Mouse (Mus musculus): ENCODE data around the gene Tnfrsf17. TPM values are rescaled to one million over a fixed set of nuclear protein-coding genes. Genes with fewer than 3 reads are reported as not detected.
"Not testable (repeated sequence)": the region's sequence is repeated elsewhere in the genome, so short reads cannot be mapped to it uniquely, and the experiment has no call there.

The Tnfrsf17 gene
- polyA plus RNA-seq, 1 experiment from 2014 or later: not detected

GRCm38 (mm10) chr16:11285949-11286348, 27.7 kb upstream of the Tnfrsf17 start:
- H3K9ac ChIP-seq (ENCODE audit: low read length): no peak overlapping the region
- ATAC-seq (ENCODE audit: low FRiP score): no peak
- no peaks in the 10 kb centered on the region for H3K27me3 ChIP-seq (ENCODE audit: control insufficient read depth, insufficient read depth, low read length)
- DNase-seq (ENCODE audit: low spot score, missing footprints): no peak
- H3K4me3 ChIP-seq (ENCODE audit: low read depth, low read length): no peak overlapping the region
- H3K4me1 ChIP-seq (ENCODE audit: control insufficient read depth, insufficient read depth, low read length): no peaks in the 10 kb centered on the region
- no peak overlapping the region for H3K27ac ChIP-seq (ENCODE audit: low read depth, low read length)
- H3K36me3 ChIP-seq (ENCODE audit: control insufficient read depth, insufficient read depth, low read length): no peaks in the 10 kb centered on the region
- 85% methylated on average over 2 of the region's 2 CpGs for WGBS
- no peak overlapping the region for H3K4me2 ChIP-seq
- H3K9me3 ChIP-seq (ENCODE audit: control insufficient read depth, low read length): no peaks in the 10 kb centered on the region

GRCm38 (mm10) chr16:11288873-11289272, 24.7 kb upstream of the Tnfrsf17 start:
- not testable (repeated sequence) for H3K4me3 ChIP-seq (ENCODE audit: low read depth, low read length); H3K27ac ChIP-seq (ENCODE audit: low read depth, low read length); H3K4me1 ChIP-seq (ENCODE audit: control insufficient read depth, insufficient read depth, low read length); H3K4me2 ChIP-seq; H3K27me3 ChIP-seq (ENCODE audit: control insufficient read depth, insufficient read depth, low read length); H3K9ac ChIP-seq (ENCODE audit: low read length); DNase-seq (ENCODE audit: low spot score, missing footprints); H3K9me3 ChIP-seq (ENCODE audit: control insufficient read depth, low read length); ATAC-seq (ENCODE audit: low FRiP score); H3K36me3 ChIP-seq (ENCODE audit: control insufficient read depth, insufficient read depth, low read length)
- 95% methylated on average over 7 of the region's 8 CpGs for WGBS

GRCm38 (mm10) chr16:11295583-11295982, 18.0 kb upstream of the Tnfrsf17 start:
- not testable (repeated sequence) for H3K4me1 ChIP-seq (ENCODE audit: control insufficient read depth, insufficient read depth, low read length); H3K27ac ChIP-seq (ENCODE audit: low read depth, low read length); H3K4me2 ChIP-seq; H3K9me3 ChIP-seq (ENCODE audit: control insufficient read depth, low read length); H3K36me3 ChIP-seq (ENCODE audit: control insufficient read depth, insufficient read depth, low read length); ATAC-seq (ENCODE audit: low FRiP score); DNase-seq (ENCODE audit: low spot score, missing footprints); H3K27me3 ChIP-seq (ENCODE audit: control insufficient read depth, insufficient read depth, low read length); H3K9ac ChIP-seq (ENCODE audit: low read length); H3K4me3 ChIP-seq (ENCODE audit: low read depth, low read length)
- 73% methylated on average over 4 of the region's 4 CpGs for WGBS

GRCm38 (mm10) chr16:11297700-11298099, 15.9 kb upstream of the Tnfrsf17 start:
- not testable (repeated sequence) for H3K4me2 ChIP-seq; H3K27me3 ChIP-seq (ENCODE audit: control insufficient read depth, insufficient read depth, low read length); H3K9me3 ChIP-seq (ENCODE audit: control insufficient read depth, low read length); H3K9ac ChIP-seq (ENCODE audit: low read length); DNase-seq (ENCODE audit: low spot score, missing footprints); H3K4me1 ChIP-seq (ENCODE audit: control insufficient read depth, insufficient read depth, low read length); H3K27ac ChIP-seq (ENCODE audit: low read depth, low read length); ATAC-seq (ENCODE audit: low FRiP score); H3K4me3 ChIP-seq (ENCODE audit: low read depth, low read length); H3K36me3 ChIP-seq (ENCODE audit: control insufficient read depth, insufficient read depth, low read length)
- WGBS: 69% methylated on average over 1 of the region's 1 CpGs

GRCm38 (mm10) chr16:11303741-11304140, 9.9 kb upstream of the Tnfrsf17 start:
- no peak overlapping the region for H3K4me2 ChIP-seq
- H3K27me3 ChIP-seq (ENCODE audit: control insufficient read depth, insufficient read depth, low read length): no peaks in the 10 kb centered on the region
- ATAC-seq (ENCODE audit: low FRiP score): no peak
- no peak overlapping the region for H3K9ac ChIP-seq (ENCODE audit: low read length)
- H3K27ac ChIP-seq (ENCODE audit: low read depth, low read length): no peak overlapping the region
- no peaks in the 10 kb centered on the region for H3K9me3 ChIP-seq (ENCODE audit: control insufficient read depth, low read length)
- no peak overlapping the region for H3K4me3 ChIP-seq (ENCODE audit: low read depth, low read length)
- H3K36me3 ChIP-seq (ENCODE audit: control insufficient read depth, insufficient read depth, low read length): no peaks in the 10 kb centered on the region
- no peaks in the 10 kb centered on the region for H3K4me1 ChIP-seq (ENCODE audit: control insufficient read depth, insufficient read depth, low read length)
- no peak for DNase-seq (ENCODE audit: low spot score, missing footprints)

GRCm38 (mm10) chr16:11305531-11305930, 8.1 kb upstream of the Tnfrsf17 start:
- Histone ChIP-seq H3K4me2 (no peak overlapping the region), H3K4me1 (ENCODE audit: control insufficient read depth, insufficient read depth, low read length) (no peaks in the 10 kb centered on the region), H3K27me3 (ENCODE audit: control insufficient read depth, insufficient read depth, low read length) (no peaks in the 10 kb centered on the region), H3K9me3 (ENCODE audit: control insufficient read depth, low read length) (no peaks in the 10 kb centered on the region), H3K4me3 (ENCODE audit: low read depth, low read length) (no peak overlapping the region), H3K36me3 (ENCODE audit: control insufficient read depth, insufficient read depth, low read length) (no peaks in the 10 kb centered on the region), H3K27ac (ENCODE audit: low read depth, low read length) (no peak overlapping the region), H3K9ac (ENCODE audit: low read length) (no peak overlapping the region)
- WGBS: 90% methylated on average over 2 of the region's 2 CpGs
- DNase-seq (ENCODE audit: low spot score, missing footprints) (no peak), ATAC-seq (ENCODE audit: low FRiP score) (no peak)

- DNase-seq (ENCODE audit: low spot score, missing footprints): no peak
- Histone ChIP-seq H3K36me3 (ENCODE audit: control insufficient read depth, insufficient read depth, low read length) (no peaks in the 10 kb centered on the region), H3K4me1 (ENCODE audit: control insufficient read depth, insufficient read depth, low read length) (no peaks in the 10 kb centered on the region), H3K27me3 (ENCODE audit: control insufficient read depth, insufficient read depth, low read length) (no peaks in the 10 kb centered on the region), H3K4me2 (no peak overlapping the region), H3K9ac (ENCODE audit: low read length) (no peak overlapping the region), H3K4me3 (ENCODE audit: low read depth, low read length) (no peak overlapping the region), H3K27ac (ENCODE audit: low read depth, low read length) (no peak overlapping the region), H3K9me3 (ENCODE audit: control insufficient read depth, low read length) (no peaks in the 10 kb centered on the region)
- 77% methylated on average over 5 of the region's 5 CpGs for WGBS
- no peak for ATAC-seq (ENCODE audit: low FRiP score)
Observed at GRCm38 (mm10) chr16:11315786-11316320, 2.2 kb downstream of the Tnfrsf17 start.

- Histone ChIP-seq H3K27ac (ENCODE audit: low read depth, low read length) (no peak overlapping the region), H3K9me3 (ENCODE audit: control insufficient read depth, low read length) (no peaks in the 10 kb centered on the region), H3K4me2 (no peak overlapping the region), H3K36me3 (ENCODE audit: control insufficient read depth, insufficient read depth, low read length) (no peaks in the 10 kb centered on the region), H3K4me3 (ENCODE audit: low read depth, low read length) (no peak overlapping the region), H3K27me3 (ENCODE audit: control insufficient read depth, insufficient read depth, low read length) (no peaks in the 10 kb centered on the region), H3K4me1 (ENCODE audit: control insufficient read depth, insufficient read depth, low read length) (no peaks in the 10 kb centered on the region), H3K9ac (ENCODE audit: low read length) (no peak overlapping the region)
- no peak for DNase-seq (ENCODE audit: low spot score, missing footprints)
- no peak for ATAC-seq (ENCODE audit: low FRiP score)
- WGBS: 68% methylated on average over 5 of the region's 5 CpGs
Observed at GRCm38 (mm10) chr16:11316748-11317147, 3.1 kb downstream of the Tnfrsf17 start.

GRCm38 (mm10) chr16:11317324-11317723, 3.7 kb downstream of the Tnfrsf17 start:
- H3K4me3 ChIP-seq (ENCODE audit: low read depth, low read length): no peak overlapping the region
- 67% methylated on average over 6 of the region's 6 CpGs for WGBS
- H3K9me3 ChIP-seq (ENCODE audit: control insufficient read depth, low read length): no peaks in the 10 kb centered on the region
- no peaks in the 10 kb centered on the region for H3K27me3 ChIP-seq (ENCODE audit: control insufficient read depth, insufficient read depth, low read length)
- H3K4me1 ChIP-seq (ENCODE audit: control insufficient read depth, insufficient read depth, low read length): no peaks in the 10 kb centered on the region
- no peaks in the 10 kb centered on the region for H3K36me3 ChIP-seq (ENCODE audit: control insufficient read depth, insufficient read depth, low read length)
- ATAC-seq (ENCODE audit: low FRiP score) (no peak), DNase-seq (ENCODE audit: low spot score, missing footprints) (no peak)
- H3K4me2 ChIP-seq: no peak overlapping the region
- no peak overlapping the region for H3K27ac ChIP-seq (ENCODE audit: low read depth, low read length)
- H3K9ac ChIP-seq (ENCODE audit: low read length): no peak overlapping the region

All from midbrain, embryonic 11.5 days (tissue).